Mouse (Mus musculus) liver, adult 2 months (tissue): ENCODE data around the gene Peli1.

ENCODE experiments used
- CTCF ChIP-seq: fragments of 200-500 bp; IDR thresholded peaks from 2 replicates; pipeline ENCODE4 v1.5.1; 2011; ENCODE audit warnings: low read depth, low read length, control low read depth
- POLR2A ChIP-seq: fragments of 200-500 bp; IDR thresholded peaks from 2 replicates; pipeline ENCODE4 v1.6.1; 2011; ENCODE audit warnings: low read length, control low read depth; ENCODE audit not compliant: insufficient read depth; ENCODE audit errors: extremely low read depth

- TF ChIP-seq POLR2A (no peak), CTCF (no peak)
These were observed 40.6 kb downstream of the Peli1 start for GRCm38 (mm10) chr11:21131692-21132091.
